Mouse (Mus musculus) embryonic facial prominence, embryonic 15.5 days (tissue): ENCODE measurements at regions not wholly inside any gene's neighbourhood (a gene's known extent, or its start where the extent isn't known, plus 50 kb on each side); places are given as distances from the start of the nearest gene placed in this dataset.

Experiments used
- ATAC-seq: fragments of 200-750 bp; cut with Nextera tagmentation; 2 replicates; pipeline ENCODE4 v1.8.0; 2017; ENCODE audit warnings: low read depth, moderate TSS enrichment; ENCODE audit not compliant: insufficient number of reproducible peaks, low FRiP score, low TSS enrichment
- H3K27ac ChIP-seq: fragments of 300-500 bp; sonication (generic); replicated peaks from 2 replicates; pipeline ENCODE4 v1.5.1; 2015; ENCODE audit warnings: mild to moderate bottlenecking, inconsistent platforms
- H3K27me3 ChIP-seq: fragments of 300-500 bp; sonication (generic); 2 replicates; pipeline ENCODE4 v1.6.1; 2015; ENCODE audit warnings: inconsistent platforms
- H3K36me3 ChIP-seq: fragments of 300-500 bp; sonication (generic); 2 replicates; pipeline ENCODE4 v1.6.1; 2015; ENCODE audit warnings: mild to moderate bottlenecking, inconsistent platforms
- H3K4me1 ChIP-seq: fragments of 300-500 bp; sonication (generic); 2 replicates; pipeline ENCODE4 v1.6.1; 2015; ENCODE audit warnings: inconsistent platforms
- H3K4me2 ChIP-seq: fragments of 300-500 bp; sonication (generic); replicated peaks from 2 replicates; pipeline ENCODE4 v1.6.1; 2015; ENCODE audit warnings: mild to moderate bottlenecking, inconsistent platforms
- H3K4me3 ChIP-seq: fragments of 300-500 bp; sonication (generic); replicated peaks from 2 replicates; pipeline ENCODE4 v1.5.1; 2015; ENCODE audit warnings: mild to moderate bottlenecking, inconsistent platforms
- H3K9ac ChIP-seq: fragments of 300-500 bp; sonication (generic); 2 replicates; pipeline ENCODE4 v1.6.1; 2015; ENCODE audit warnings: inconsistent platforms
- H3K9me3 ChIP-seq: fragments of 300-500 bp; sonication (generic); replicated peaks from 2 replicates; pipeline ENCODE4 v1.6.1; 2016; ENCODE audit warnings: inconsistent platforms
- WGBS: fragments of 180-500 bp; shearing (Covaris S2); methylation state at CpG from one replicate; pipeline ENCODE4 v1.1.7; 2015; 5-methylcytosine and 5-hydroxymethylcytosine counted together

- 80% methylated on average over 2 of the region's 2 CpGs for WGBS
- no peak for ATAC-seq
- Histone ChIP-seq H3K9me3 (no peaks in the 10 kb centered on the region), H3K9ac (no peak overlapping the region), H3K27ac (no peak overlapping the region), H3K4me2 (no peak overlapping the region), H3K27me3 (no peaks in the 10 kb centered on the region), H3K4me1 (no peaks in the 10 kb centered on the region), H3K4me3 (no peak overlapping the region), H3K36me3 (no peaks in the 10 kb centered on the region)
Observed at GRCm38 (mm10) chr13:28563585-28563984, 306.3 kb downstream of the Gm11361 start.

- H3K27me3 ChIP-seq = no peaks in the 10 kb centered on the region
- no peak overlapping the region for H3K4me3 ChIP-seq
- WGBS = 87% methylated on average over 2 of the region's 2 CpGs
- H3K9me3 ChIP-seq = no peaks in the 10 kb centered on the region
- no peaks in the 10 kb centered on the region for H3K36me3 ChIP-seq
- no peak for ATAC-seq
- H3K9ac ChIP-seq = no peak overlapping the region
- no peak overlapping the region for H3K4me2 ChIP-seq
- H3K27ac ChIP-seq = no peak overlapping the region
- H3K4me1 ChIP-seq = peaks cover 12% of the 10 kb centered on the region; the same call in 1 of the 2 replicates
Observed at GRCm38 (mm10) chr13:28560081-28560480, 302.8 kb downstream of the Gm11361 start.

- H3K27me3 ChIP-seq = no peaks in the 10 kb centered on the region
- no peaks in the 10 kb centered on the region for H3K9me3 ChIP-seq
- H3K9ac ChIP-seq = no peak overlapping the region
- H3K36me3 ChIP-seq = no peaks in the 10 kb centered on the region
- H3K4me2 ChIP-seq = no peak overlapping the region
- H3K4me3 ChIP-seq = no peak overlapping the region
- H3K4me1 ChIP-seq = peaks cover 41% of the 10 kb centered on the region
- 43% methylated on average over 4 of the region's 4 CpGs for WGBS
- H3K27ac ChIP-seq = peak overlapping the region; percentile 25; the same call in 1 of the 2 replicates
- ATAC-seq = no peak
Observed at GRCm38 (mm10) chr13:28557032-28557570, 299.8 kb downstream of the Gm11361 start.

GRCm38 (mm10) chr13:28556385-28556938, 299.1 kb downstream of the Gm11361 start:
- no peak overlapping the region for H3K9ac ChIP-seq
- WGBS = 22% methylated on average over 5 of the region's 5 CpGs
- H3K27me3 ChIP-seq = no peaks in the 10 kb centered on the region
- no peak overlapping the region for H3K4me3 ChIP-seq
- ATAC-seq = no peak
- no peaks in the 10 kb centered on the region for H3K9me3 ChIP-seq
- H3K4me2 ChIP-seq = no peak overlapping the region
- peaks cover 44% of the 10 kb centered on the region for H3K4me1 ChIP-seq
- no peaks in the 10 kb centered on the region for H3K36me3 ChIP-seq
- H3K27ac ChIP-seq = peak overlapping the region; percentile 25; the same call in 1 of the 2 replicates

- no peak for ATAC-seq
- Histone ChIP-seq H3K9me3 (no peaks in the 10 kb centered on the region), H3K27ac (peak overlapping the region; percentile 87; the same call in 1 of the 2 replicates), H3K36me3 (no peaks in the 10 kb centered on the region), H3K4me1 (peaks cover 46% of the 10 kb centered on the region), H3K27me3 (no peaks in the 10 kb centered on the region), H3K4me3 (no peak overlapping the region), H3K4me2 (no peak overlapping the region), H3K9ac (no peak overlapping the region)
- WGBS = 57% methylated on average over 12 of the region's 12 CpGs
Observed at GRCm38 (mm10) chr13:28554143-28554830, 297.0 kb downstream of the Gm11361 start.

GRCm38 (mm10) chr13:28552974-28553750, 295.8 kb downstream of the Gm11361 start:
- 17% methylated on average over 10 of the region's 10 CpGs for WGBS

GRCm38 (mm10) chr13:28551555-28551954, 294.2 kb downstream of the Gm11361 start:
- no peak overlapping the region for H3K4me3 ChIP-seq
- no peak for ATAC-seq
- H3K36me3 ChIP-seq = no peaks in the 10 kb centered on the region
- 0 out of 2 replicates have a peak overlapping the region, but pooled peaks have one; percentile 48 for H3K27ac ChIP-seq
- no peaks in the 10 kb centered on the region for H3K27me3 ChIP-seq
- no peak overlapping the region for H3K4me2 ChIP-seq
- H3K9ac ChIP-seq = no peak overlapping the region
- peaks cover 40% of the 10 kb centered on the region for H3K4me1 ChIP-seq
- WGBS = 57% methylated on average over 6 of the region's 6 CpGs
- H3K9me3 ChIP-seq = no peaks in the 10 kb centered on the region

More at GRCm38 (mm10) chr13:28552974-28553750, 295.8 kb downstream of the Gm11361 start:
- ATAC-seq = peak; percentile 61; the same call in 1 of the 2 replicates
- Histone ChIP-seq H3K9me3 (no peaks in the 10 kb centered on the region), H3K36me3 (no peaks in the 10 kb centered on the region), H3K27me3 (no peaks in the 10 kb centered on the region), H3K9ac (no peak overlapping the region), H3K4me3 (no peak overlapping the region), H3K4me1 (peaks cover 46% of the 10 kb centered on the region), H3K4me2 (peak overlapping the region; percentile 9; the same call in 1 of the 2 replicates), H3K27ac (peak overlapping the region; percentile 87)

GRCm38 (mm10) chr13:28545797-28546196, 288.5 kb downstream of the Gm11361 start:
- Histone ChIP-seq H3K4me1 (peaks cover 10% of the 10 kb centered on the region), H3K27me3 (no peaks in the 10 kb centered on the region), H3K4me2 (no peak overlapping the region), H3K9ac (no peak overlapping the region), H3K4me3 (no peak overlapping the region), H3K27ac (no peak overlapping the region), H3K36me3 (peaks cover 4% of the 10 kb centered on the region; the same call in 1 of the 2 replicates), H3K9me3 (no peaks in the 10 kb centered on the region)
- 89% methylated on average over 1 of the region's 1 CpGs for WGBS
- ATAC-seq = no peak

- H3K27me3 ChIP-seq = no peaks in the 10 kb centered on the region
- H3K36me3 ChIP-seq = peaks cover 4% of the 10 kb centered on the region; the same call in 1 of the 2 replicates
- no peak overlapping the region for H3K4me2 ChIP-seq
- no peak overlapping the region for H3K4me3 ChIP-seq
- 0 out of 2 replicates have a peak, but pooled peaks have one; percentile 34 for ATAC-seq
- no peak overlapping the region for H3K27ac ChIP-seq
- WGBS = 54% methylated on average over 2 of the region's 2 CpGs
- H3K9ac ChIP-seq = no peak overlapping the region
- H3K4me1 ChIP-seq = peaks cover 10% of the 10 kb centered on the region
- H3K9me3 ChIP-seq = no peaks in the 10 kb centered on the region
Observed at GRCm38 (mm10) chr13:28545337-28545736, 288.0 kb downstream of the Gm11361 start.

- WGBS = 71% methylated on average over 2 of the region's 2 CpGs
- no peak overlapping the region for H3K4me2 ChIP-seq
- no peak for ATAC-seq
Observed at GRCm38 (mm10) chr13:28544819-28545180, 287.5 kb downstream of the Gm11361 start.

More at GRCm38 (mm10) chr13:28544819-28545180, 287.5 kb downstream of the Gm11361 start:
- H3K4me3 ChIP-seq = no peak overlapping the region
- no peak overlapping the region for H3K9ac ChIP-seq
- H3K27ac ChIP-seq = no peak overlapping the region
- peaks cover 4% of the 10 kb centered on the region; the same call in 1 of the 2 replicates for H3K36me3 ChIP-seq
- no peaks in the 10 kb centered on the region for H3K9me3 ChIP-seq
- H3K4me1 ChIP-seq = peaks cover 10% of the 10 kb centered on the region
- H3K27me3 ChIP-seq = no peaks in the 10 kb centered on the region
